Mouse (Mus musculus) heart, embryonic 15.5 days (tissue): Measurements from ENCODE around the gene Dusp27. TPM values are rescaled to one million over a fixed set of nuclear protein-coding genes. Genes with fewer than 3 reads are reported as not detected.

ENCODE experiments used
- ATAC-seq: fragments of 200-750 bp; cut with Nextera tagmentation; replicated peaks from 2 replicates; pipeline ENCODE4 v1.8.0; 2017; ENCODE audit warnings: low read depth, moderate TSS enrichment; ENCODE audit not compliant: insufficient number of reproducible peaks, insufficient read depth, low FRiP score
- H3K27ac ChIP-seq: fragments of 300-500 bp; sonication (generic); 2 replicates; pipeline ENCODE4 v1.5.1; 2015; ENCODE audit warnings: mild to moderate bottlenecking, inconsistent platforms
- H3K27me3 ChIP-seq: fragments of 300-500 bp; sonication (generic); 2 replicates; pipeline ENCODE4 v1.6.1; 2015; ENCODE audit warnings: inconsistent platforms
- H3K36me3 ChIP-seq: fragments of 300-500 bp; sonication (generic); 2 replicates; pipeline ENCODE4 v1.6.1; 2015; ENCODE audit warnings: mild to moderate bottlenecking, inconsistent platforms
- H3K4me1 ChIP-seq: fragments of 300-500 bp; sonication (generic); replicated peaks from 2 replicates; pipeline ENCODE4 v1.6.1; 2015; ENCODE audit warnings: inconsistent platforms
- H3K4me2 ChIP-seq: fragments of 300-500 bp; sonication (generic); 2 replicates; pipeline ENCODE4 v1.6.1; 2015; ENCODE audit warnings: inconsistent platforms, mild to moderate bottlenecking, moderate library complexity
- H3K4me3 ChIP-seq: fragments of 300-500 bp; sonication (generic); 2 replicates; pipeline ENCODE4 v1.5.1; 2015; ENCODE audit warnings: mild to moderate bottlenecking, inconsistent platforms
- H3K9ac ChIP-seq: fragments of 300-500 bp; sonication (generic); 2 replicates; pipeline ENCODE4 v1.6.1; 2015; ENCODE audit warnings: mild to moderate bottlenecking, inconsistent platforms
- H3K9me3 ChIP-seq: fragments of 300-500 bp; sonication (generic); replicated peaks from 2 replicates; pipeline ENCODE4 v1.6.1; 2016; ENCODE audit warnings: inconsistent platforms
- WGBS: fragments of 180-500 bp; shearing (Covaris S2); methylation state at CpG from one replicate; pipeline ENCODE4 v1.1.7; 2015; ENCODE audit warnings: mixed read lengths; 5-methylcytosine and 5-hydroxymethylcytosine counted together
- polyA plus RNA-seq: library from polyadenylated mRNA; unstranded; fragments of >200 nt; fragmentation: Nextera tagmentation; extraction: Ambion mirVana; gene quantifications from 2 replicates; pipeline ENCODE4 v1.2.1, GENCODE M21; 2015

The Dusp27 gene
- polyA plus RNA-seq, 1 experiment from 2014 or later: 44.9 TPM

GRCm38 (mm10) chr1:166124932-166125593 is 2.7 kb downstream of the Dusp27 start:
- 57% methylated on average over 8 of the region's 8 CpGs for WGBS
- no peak for ATAC-seq
- H3K4me3 ChIP-seq: no peak overlapping the region
- H3K9ac ChIP-seq: no peak overlapping the region; the same call in 1 of the 2 replicates
- no peaks in the 10 kb centered on the region for H3K9me3 ChIP-seq
- peak overlapping the region; percentile 39 for H3K4me2 ChIP-seq
- H3K27ac ChIP-seq: no peak overlapping the region
- peaks cover 38% of the 10 kb centered on the region for H3K4me1 ChIP-seq
- peaks cover 14% of the 10 kb centered on the region for H3K36me3 ChIP-seq
- H3K27me3 ChIP-seq: no peaks in the 10 kb centered on the region

- Histone ChIP-seq H3K4me1 (peaks cover 34% of the 10 kb centered on the region), H3K4me3 (no peak overlapping the region), H3K9ac (no peak overlapping the region), H3K36me3 (peaks cover 14% of the 10 kb centered on the region), H3K9me3 (no peaks in the 10 kb centered on the region), H3K27me3 (no peaks in the 10 kb centered on the region), H3K27ac (no peak overlapping the region), H3K4me2 (no peak overlapping the region)
- WGBS: 88% methylated on average over 8 of the region's 8 CpGs
- no peak for ATAC-seq
These were observed 4.0 kb downstream of the Dusp27 start for GRCm38 (mm10) chr1:166123751-166124150.

GRCm38 (mm10) chr1:166123045-166123444 is 4.7 kb downstream of the Dusp27 start:
- Histone ChIP-seq H3K9me3 (no peaks in the 10 kb centered on the region), H3K36me3 (peaks cover 14% of the 10 kb centered on the region), H3K27me3 (no peaks in the 10 kb centered on the region), H3K4me3 (no peak overlapping the region), H3K4me2 (no peak overlapping the region), H3K27ac (no peak overlapping the region), H3K4me1 (peaks cover 27% of the 10 kb centered on the region), H3K9ac (no peak overlapping the region)
- 94% methylated on average over 1 of the region's 1 CpGs for WGBS
- no peak for ATAC-seq

- ATAC-seq: no peak
- Histone ChIP-seq H3K4me2 (no peak overlapping the region), H3K9me3 (no peaks in the 10 kb centered on the region), H3K4me1 (peaks cover 24% of the 10 kb centered on the region), H3K9ac (no peak overlapping the region), H3K27ac (no peak overlapping the region), H3K36me3 (peaks cover 18% of the 10 kb centered on the region), H3K4me3 (no peak overlapping the region), H3K27me3 (no peaks in the 10 kb centered on the region)
- WGBS: 54% methylated on average over 7 of the region's 7 CpGs
These were observed 5.6 kb downstream of the Dusp27 start for GRCm38 (mm10) chr1:166122114-166122513.

- Histone ChIP-seq H3K36me3 (peaks cover 21% of the 10 kb centered on the region), H3K4me3 (no peak overlapping the region), H3K27ac (no peak overlapping the region), H3K9ac (no peak overlapping the region), H3K4me2 (no peak overlapping the region), H3K4me1 (peaks cover 12% of the 10 kb centered on the region), H3K27me3 (no peaks in the 10 kb centered on the region), H3K9me3 (no peaks in the 10 kb centered on the region)
- ATAC-seq: no peak
- 80% methylated on average over 13 of the region's 13 CpGs for WGBS
These were observed 9.7 kb downstream of the Dusp27 start for GRCm38 (mm10) chr1:166117866-166118639.

GRCm38 (mm10) chr1:166115719-166116118 is 12.0 kb downstream of the Dusp27 start:
- Histone ChIP-seq H3K27ac (no peak overlapping the region), H3K4me1 (0 out of 2 replicates have a peak, but pooled peaks cover 4% of the 10 kb centered on the region), H3K4me2 (no peak overlapping the region), H3K9me3 (no peaks in the 10 kb centered on the region), H3K9ac (no peak overlapping the region), H3K4me3 (no peak overlapping the region), H3K36me3 (peaks cover 32% of the 10 kb centered on the region), H3K27me3 (no peaks in the 10 kb centered on the region)
- no peak for ATAC-seq
- WGBS: 82% methylated on average over 4 of the region's 4 CpGs

- Histone ChIP-seq H3K36me3 (peaks cover 32% of the 10 kb centered on the region), H3K27ac (no peak overlapping the region)
- 45% methylated on average over 3 of the region's 3 CpGs for WGBS
These were observed 12.7 kb downstream of the Dusp27 start for GRCm38 (mm10) chr1:166114986-166115385.

GRCm38 (mm10) chr1:166105464-166105863 is 22.3 kb downstream of the Dusp27 start:
- H3K9ac ChIP-seq: no peak overlapping the region
- WGBS: 69% methylated on average over 6 of the region's 6 CpGs
- H3K27me3 ChIP-seq: no peaks in the 10 kb centered on the region
- no peak for ATAC-seq
- H3K4me1 ChIP-seq: no peaks in the 10 kb centered on the region
- H3K27ac ChIP-seq: no peak overlapping the region
- H3K4me2 ChIP-seq: no peak overlapping the region
- H3K36me3 ChIP-seq: peaks cover 68% of the 10 kb centered on the region
- no peaks in the 10 kb centered on the region for H3K9me3 ChIP-seq
- no peak overlapping the region for H3K4me3 ChIP-seq

More at GRCm38 (mm10) chr1:166114986-166115385, 12.7 kb downstream of the Dusp27 start:
- no peak overlapping the region for H3K4me2 ChIP-seq
- no peak overlapping the region for H3K9ac ChIP-seq
- no peaks in the 10 kb centered on the region for H3K27me3 ChIP-seq
- no peaks in the 10 kb centered on the region for H3K9me3 ChIP-seq
- H3K4me3 ChIP-seq: no peak overlapping the region
- 0 out of 2 replicates have a peak, but pooled peaks cover 4% of the 10 kb centered on the region for H3K4me1 ChIP-seq
- no peak for ATAC-seq

GRCm38 (mm10) chr1:166104858-166105257 is 22.9 kb downstream of the Dusp27 start:
- 48% methylated on average over 3 of the region's 3 CpGs for WGBS
- peaks cover 74% of the 10 kb centered on the region for H3K36me3 ChIP-seq
- no peak for ATAC-seq
- no peaks in the 10 kb centered on the region for H3K27me3 ChIP-seq
- H3K27ac ChIP-seq: no peak overlapping the region
- no peak overlapping the region for H3K4me3 ChIP-seq
- H3K4me1 ChIP-seq: no peaks in the 10 kb centered on the region
- no peak overlapping the region for H3K9ac ChIP-seq
- H3K4me2 ChIP-seq: no peak overlapping the region
- H3K9me3 ChIP-seq: no peaks in the 10 kb centered on the region

GRCm38 (mm10) chr1:166102920-166103608 is 24.7 kb downstream of the Dusp27 start:
- no peak overlapping the region for H3K9ac ChIP-seq
- peaks cover 78% of the 10 kb centered on the region for H3K36me3 ChIP-seq
- WGBS: 67% methylated on average over 11 of the region's 11 CpGs
- no peaks in the 10 kb centered on the region for H3K4me1 ChIP-seq
- H3K4me2 ChIP-seq: no peak overlapping the region
- H3K9me3 ChIP-seq: no peaks in the 10 kb centered on the region
- no peaks in the 10 kb centered on the region for H3K27me3 ChIP-seq
- no peak for ATAC-seq
- H3K4me3 ChIP-seq: no peak overlapping the region
- H3K27ac ChIP-seq: no peak overlapping the region

GRCm38 (mm10) chr1:166098120-166098519 is 29.6 kb downstream of the Dusp27 start:
- WGBS: 96% methylated on average over 2 of the region's 2 CpGs
- ATAC-seq: no peak
- Histone ChIP-seq H3K4me1 (no peaks in the 10 kb centered on the region), H3K9ac (no peak overlapping the region), H3K36me3 (peaks cover 47% of the 10 kb centered on the region), H3K9me3 (no peaks in the 10 kb centered on the region), H3K27ac (no peak overlapping the region), H3K4me3 (no peak overlapping the region), H3K27me3 (no peaks in the 10 kb centered on the region), H3K4me2 (no peak overlapping the region)
